Mouse (Mus musculus) heart, embryonic 12.5 days (tissue): ENCODE measurements around the gene Lkaaear1. TPM values are rescaled to one million over a fixed set of nuclear protein-coding genes. Genes with fewer than 3 reads are reported as not detected.

Experiments
- ATAC-seq: fragments of 200-750 bp; cut with Nextera tagmentation; 2 replicates; pipeline ENCODE4 v1.8.0; 2017; ENCODE audit warnings: moderate TSS enrichment, moderate library complexity; ENCODE audit not compliant: insufficient number of reproducible peaks, low FRiP score
- H3K27ac ChIP-seq: fragments of 300-500 bp; sonication (generic); 2 replicates; pipeline ENCODE4 v1.5.1; 2016; ENCODE audit warnings: mild to moderate bottlenecking, moderate library complexity; ENCODE audit not compliant: poor library complexity, severe bottlenecking
- H3K27me3 ChIP-seq: fragments of 300-500 bp; sonication (generic); replicated peaks from 2 replicates; pipeline ENCODE4 v1.6.1; 2016; ENCODE audit warnings: mild to moderate bottlenecking, moderate library complexity
- H3K36me3 ChIP-seq: fragments of 300-500 bp; sonication (generic); 2 replicates; pipeline ENCODE4 v1.6.1; 2016; ENCODE audit warnings: mild to moderate bottlenecking, moderate library complexity
- H3K4me1 ChIP-seq: fragments of 300-500 bp; sonication (generic); replicated peaks from 2 replicates; pipeline ENCODE4 v1.6.1; 2016; ENCODE audit warnings: mild to moderate bottlenecking
- H3K4me2 ChIP-seq: fragments of 300-500 bp; sonication (generic); 2 replicates; pipeline ENCODE4 v1.6.1; 2016; ENCODE audit warnings: mild to moderate bottlenecking, moderate library complexity
- H3K4me3 ChIP-seq: fragments of 300-500 bp; sonication (generic); 2 replicates; pipeline ENCODE4 v1.5.1; 2016; ENCODE audit warnings: mild to moderate bottlenecking
- H3K9ac ChIP-seq: fragments of 300-500 bp; sonication (generic); 2 replicates; pipeline ENCODE4 v1.6.1; 2016; ENCODE audit warnings: mild to moderate bottlenecking, moderate library complexity
- H3K9me3 ChIP-seq: fragments of 300-500 bp; sonication (generic); replicated peaks from 2 replicates; pipeline ENCODE4 v1.6.1; 2016; ENCODE audit warnings: mild to moderate bottlenecking, moderate library complexity
- WGBS: fragments of 180-500 bp; shearing (Covaris S2); methylation state at CpG from one replicate; pipeline ENCODE4 v1.1.7; 2016; 5-methylcytosine and 5-hydroxymethylcytosine counted together
- polyA plus RNA-seq: library from polyadenylated mRNA; unstranded; fragments of >200 nt; fragmentation: Nextera tagmentation; extraction: Ambion mirVana; gene quantifications from 2 replicates; pipeline ENCODE4 v1.2.1, GENCODE M21; 2016

The Lkaaear1 gene
- polyA plus RNA-seq, 1 experiment from 2014 or later: not detected

DNA sequence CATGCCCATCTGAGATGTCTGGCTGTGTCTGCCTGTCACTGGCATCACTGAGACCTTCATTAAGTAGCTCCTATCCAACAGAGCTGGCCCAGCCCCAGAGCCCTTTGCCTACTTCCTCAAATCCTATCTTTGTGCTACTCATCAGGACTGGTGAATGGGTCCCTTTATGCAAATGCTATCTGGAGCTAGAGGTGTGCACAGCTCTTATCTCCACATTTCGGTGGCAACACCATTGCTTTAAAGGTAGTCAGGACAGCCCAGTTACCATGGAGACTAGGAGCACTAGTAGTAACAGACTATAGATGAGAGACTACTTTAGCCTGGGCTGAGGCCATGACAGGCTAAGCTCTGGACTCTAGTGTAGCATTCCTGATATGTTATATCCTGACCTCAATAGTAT is 13.5 kb downstream of the Lkaaear1 start:
- H3K9ac ChIP-seq: no peak overlapping the region
- no peak for ATAC-seq
- peaks cover 10% of the 10 kb centered on the region for H3K4me1 ChIP-seq
- no peaks in the 10 kb centered on the region for H3K9me3 ChIP-seq
- H3K4me3 ChIP-seq: no peak overlapping the region
- no peak overlapping the region for H3K27ac ChIP-seq
- H3K36me3 ChIP-seq: peaks cover 30% of the 10 kb centered on the region
- no peaks in the 10 kb centered on the region for H3K27me3 ChIP-seq
- 54% methylated on average over 1 of the region's 1 CpGs for WGBS
- H3K4me2 ChIP-seq: no peak overlapping the region

DNA sequence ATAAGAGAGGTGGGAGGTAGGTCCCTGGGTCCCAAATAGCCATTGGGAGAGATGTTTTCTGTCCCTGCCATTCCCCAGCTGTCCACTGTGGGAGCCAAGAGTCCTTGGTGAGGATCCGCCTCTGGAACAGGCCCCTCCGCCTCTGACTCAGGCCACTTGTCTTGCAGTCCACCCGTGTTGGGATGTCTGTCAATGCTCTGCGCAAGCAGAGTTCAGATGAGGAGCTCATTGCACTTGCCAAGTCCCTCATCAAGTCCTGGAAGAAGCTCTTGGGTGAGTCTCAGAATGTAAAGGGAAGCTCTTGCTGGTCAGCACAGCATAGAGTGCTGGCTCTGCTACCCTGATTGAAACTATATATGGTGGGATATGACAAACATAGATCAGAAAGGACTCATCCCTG is 14.9 kb downstream of the Lkaaear1 start:
- Histone ChIP-seq H3K27ac (no peak overlapping the region), H3K27me3 (no peaks in the 10 kb centered on the region), H3K9me3 (no peaks in the 10 kb centered on the region), H3K36me3 (peaks cover 20% of the 10 kb centered on the region), H3K4me2 (no peak overlapping the region), H3K4me3 (no peak overlapping the region), H3K9ac (no peak overlapping the region), H3K4me1 (peaks cover 7% of the 10 kb centered on the region)
- ATAC-seq: no peak
- 56% methylated on average over 4 of the region's 4 CpGs for WGBS

DNA sequence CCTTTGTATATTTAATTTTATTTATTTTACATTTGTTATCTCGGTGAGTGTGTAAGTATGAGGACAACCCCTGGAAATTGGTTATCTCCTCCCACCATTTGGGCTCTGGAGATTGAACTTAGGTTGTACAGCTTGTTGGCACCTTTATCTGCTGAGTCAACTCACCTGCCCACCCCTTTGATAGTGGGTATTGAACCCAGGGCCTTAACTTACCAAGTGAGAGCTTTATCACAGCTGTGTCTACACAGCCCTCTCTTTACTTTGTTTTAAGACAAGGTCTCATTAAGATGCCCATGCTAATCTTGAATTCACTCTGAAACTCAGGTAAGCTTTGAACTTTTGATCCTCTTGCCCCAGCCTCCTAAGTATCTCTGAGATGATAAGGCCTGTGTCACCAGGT is 16.3 kb downstream of the Lkaaear1 start:
- peaks cover 8% of the 10 kb centered on the region; the same call in 1 of the 2 replicates for H3K36me3 ChIP-seq
- H3K9ac ChIP-seq: no peak overlapping the region
- H3K4me3 ChIP-seq: no peak overlapping the region
- no peak overlapping the region for H3K27ac ChIP-seq
- peaks cover 15% of the 10 kb centered on the region for H3K4me1 ChIP-seq
- H3K27me3 ChIP-seq: no peaks in the 10 kb centered on the region
- no peak for ATAC-seq
- WGBS: 71% methylated on average over 1 of the region's 1 CpGs
- no peak overlapping the region for H3K4me2 ChIP-seq
- H3K9me3 ChIP-seq: no peaks in the 10 kb centered on the region

DNA sequence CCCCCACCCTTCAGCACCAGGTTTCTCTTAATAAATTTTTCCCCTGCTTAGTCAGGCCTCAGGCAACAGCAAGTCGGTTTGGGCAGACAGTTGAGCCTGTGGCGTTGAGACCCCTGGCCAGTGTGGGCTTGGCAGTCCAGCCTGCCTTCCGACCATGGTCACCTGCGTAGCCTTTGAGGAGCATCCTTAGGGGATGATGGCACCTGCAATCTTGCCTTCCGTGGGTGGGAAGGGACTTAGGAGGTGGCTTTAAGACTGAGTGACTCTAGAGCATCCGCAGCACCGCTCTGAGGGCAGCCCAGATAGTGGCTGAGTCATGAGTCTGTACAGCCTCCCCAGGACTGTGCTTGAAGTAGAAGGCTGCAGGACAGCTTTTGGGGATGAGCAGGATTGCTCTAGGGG is 17.5 kb downstream of the Lkaaear1 start:
- H3K9me3 ChIP-seq: no peaks in the 10 kb centered on the region
- H3K36me3 ChIP-seq: peaks cover under 1% of the 10 kb centered on the region; the same call in 1 of the 2 replicates
- peak overlapping the region; percentile 24; the same call in 1 of the 2 replicates for H3K27ac ChIP-seq
- ATAC-seq: peak; percentile 38
- 20% methylated on average over 7 of the region's 7 CpGs for WGBS
- H3K9ac ChIP-seq: peak overlapping the region; percentile 89
- H3K4me3 ChIP-seq: peak overlapping the region; percentile 77
- H3K4me2 ChIP-seq: peak overlapping the region; percentile 88
- H3K27me3 ChIP-seq: no peaks in the 10 kb centered on the region
- H3K4me1 ChIP-seq: peaks cover 20% of the 10 kb centered on the region

DNA sequence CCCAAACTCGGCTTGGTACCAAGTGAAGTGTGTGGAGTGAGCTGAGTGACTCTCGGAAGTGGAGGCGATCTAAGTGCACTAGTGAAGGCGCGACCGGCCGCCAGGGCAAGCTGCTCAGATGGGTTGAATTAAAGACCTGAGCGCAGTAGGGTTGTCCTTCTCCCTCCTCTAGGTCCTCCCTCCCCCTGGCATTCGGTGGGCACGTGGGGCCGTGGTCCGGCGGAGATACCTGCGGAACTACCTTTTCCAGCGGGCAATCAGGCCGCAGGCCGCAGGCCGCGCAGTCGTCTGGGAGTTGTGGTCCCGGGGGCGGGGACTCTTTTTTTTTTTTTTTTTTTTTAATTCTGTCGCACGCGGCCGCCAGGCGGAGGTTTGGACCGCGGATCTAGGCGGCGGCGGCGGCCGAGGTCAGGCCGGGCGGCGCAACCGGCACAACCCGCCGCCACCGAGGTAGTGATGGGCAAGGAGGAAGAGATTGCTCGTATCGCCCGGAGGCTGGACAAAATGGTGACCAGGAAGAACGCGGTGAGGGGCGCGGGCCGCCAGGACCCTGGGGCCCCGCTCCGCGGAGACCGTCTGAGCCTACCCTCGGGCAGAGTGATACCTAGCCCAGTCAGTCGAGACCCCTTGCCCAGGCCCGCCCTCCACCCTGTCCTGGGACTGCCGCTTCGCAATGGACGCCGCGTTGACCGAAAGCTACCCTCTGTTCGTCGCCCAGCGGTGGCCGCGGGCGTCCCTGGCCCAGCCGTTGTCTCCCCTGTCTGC is 18.1 kb downstream of the Lkaaear1 start, which contains the start of gene Tcea2:
TSS of gene Tcea2 (plus strand) at position 360 of the 765 bp plus-strand sequence.
- under 1% methylated on average over 68 of the region's 69 CpGs for WGBS
- Histone ChIP-seq H3K9ac (peak within 1 kb of the TSS; percentile 89), H3K4me1 (peaks cover 26% of the 10 kb centered on the region), H3K27me3 (0 out of 2 replicates have a peak, but pooled peaks cover 3% of the 10 kb centered on the region), H3K4me3 (peak within 1 kb of the TSS; percentile 77), H3K9me3 (no peaks in the 10 kb centered on the region), H3K4me2 (peak within 1 kb of the TSS; percentile 88), H3K36me3 (no peaks in the 10 kb centered on the region), H3K27ac (peak within 1 kb of the TSS; percentile 24)
- ATAC-seq: peak; percentile 26

DNA sequence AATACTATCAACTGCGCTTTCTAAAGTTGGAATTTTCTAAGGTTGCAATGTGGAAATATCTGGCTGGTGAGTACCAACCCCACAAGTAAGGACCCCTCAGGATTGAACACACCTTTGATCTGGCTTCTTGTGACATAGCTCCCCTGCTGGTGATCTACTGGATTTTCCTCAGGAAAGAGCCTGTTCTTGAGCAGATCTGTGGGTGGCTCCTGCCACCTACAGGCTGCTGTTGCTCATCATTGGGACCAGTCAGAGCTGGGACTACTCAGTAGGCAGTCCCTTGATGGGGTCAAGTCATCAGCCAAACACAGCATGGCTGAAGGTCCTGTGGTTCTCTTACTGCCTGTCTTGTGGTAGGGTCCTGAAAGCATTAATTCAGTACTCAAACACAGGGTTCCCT is 19.5 kb downstream of the Lkaaear1 start:
- WGBS: 28% methylated on average over 1 of the region's 1 CpGs
- Histone ChIP-seq H3K4me2 (no peak overlapping the region), H3K9me3 (no peaks in the 10 kb centered on the region), H3K9ac (no peak overlapping the region), H3K27me3 (peaks cover 16% of the 10 kb centered on the region), H3K27ac (no peak overlapping the region), H3K36me3 (no peaks in the 10 kb centered on the region), H3K4me3 (no peak overlapping the region), H3K4me1 (peaks cover 29% of the 10 kb centered on the region)
- peak; percentile 52; the same call in 1 of the 2 replicates for ATAC-seq

DNA sequence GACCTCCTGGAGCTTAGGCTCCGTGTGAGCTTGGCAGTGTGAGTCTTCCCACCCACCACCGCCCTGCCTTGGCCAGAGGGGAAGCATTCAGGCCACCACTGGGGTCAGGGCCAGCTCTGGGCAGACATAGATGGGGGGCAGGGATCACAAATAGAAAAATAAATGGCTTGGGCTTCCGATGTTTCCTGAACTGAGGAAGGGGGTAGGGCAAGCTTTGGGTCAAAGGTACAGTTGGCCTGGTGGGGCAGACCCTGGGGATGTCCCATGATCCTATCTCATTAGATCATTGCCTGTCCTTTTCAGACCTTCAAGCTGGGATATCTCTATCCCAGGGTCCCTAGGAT is 20.5 kb downstream of the Lkaaear1 start:
- H3K4me2 ChIP-seq: no peak overlapping the region
- H3K9ac ChIP-seq: 0 out of 2 replicates have a peak overlapping the region, but pooled peaks have one; percentile 12
- H3K9me3 ChIP-seq: no peaks in the 10 kb centered on the region
- no peak for ATAC-seq
- peak overlapping the region; percentile 24; the same call in 1 of the 2 replicates for H3K27ac ChIP-seq
- H3K36me3 ChIP-seq: no peaks in the 10 kb centered on the region
- peaks cover 27% of the 10 kb centered on the region for H3K27me3 ChIP-seq
- H3K4me3 ChIP-seq: no peak overlapping the region
- H3K4me1 ChIP-seq: peaks cover 32% of the 10 kb centered on the region
- 32% methylated on average over 3 of the region's 3 CpGs for WGBS

DNA sequence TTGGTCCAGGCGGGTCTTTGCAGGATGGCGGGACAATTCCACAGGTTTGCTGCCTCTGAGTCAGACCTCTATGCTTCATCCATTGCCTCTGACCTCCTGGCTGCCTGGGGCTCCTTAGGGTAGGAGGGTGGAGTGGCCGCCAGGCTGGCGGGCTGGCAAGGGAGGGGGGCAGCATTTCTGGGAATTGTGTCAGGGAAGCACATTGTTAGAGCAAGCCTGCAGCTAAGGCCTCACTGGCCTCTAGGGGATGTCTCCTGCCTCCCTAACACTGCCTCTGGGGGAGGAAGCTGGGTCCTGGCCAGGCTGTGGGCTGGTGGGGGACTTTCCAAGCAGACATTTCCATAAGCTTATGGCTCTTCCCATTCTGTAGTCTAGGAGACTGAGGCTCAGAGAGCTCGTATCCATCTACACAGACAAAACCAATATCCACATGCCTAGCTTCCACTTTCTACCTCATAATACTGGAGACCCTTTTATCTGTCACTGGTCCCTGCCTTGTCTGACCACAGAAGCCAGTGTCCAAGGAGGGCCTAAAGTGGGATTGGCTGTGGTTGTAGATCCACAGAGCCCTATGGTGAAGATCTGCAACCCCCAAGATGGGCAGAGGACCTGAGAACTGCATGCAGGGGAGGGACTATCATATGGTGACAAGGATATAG is 21.0 kb downstream of the Lkaaear1 start:
- H3K4me3 ChIP-seq: no peak overlapping the region
- H3K4me2 ChIP-seq: no peak overlapping the region
- no peaks in the 10 kb centered on the region for H3K9me3 ChIP-seq
- WGBS: 66% methylated on average over 5 of the region's 5 CpGs
- 0 out of 2 replicates have a peak overlapping the region, but pooled peaks have one; percentile 12 for H3K9ac ChIP-seq
- no peaks in the 10 kb centered on the region for H3K36me3 ChIP-seq
- no peak for ATAC-seq
- peaks cover 32% of the 10 kb centered on the region for H3K4me1 ChIP-seq
- H3K27ac ChIP-seq: peak overlapping the region; percentile 24; the same call in 1 of the 2 replicates
- peaks cover 32% of the 10 kb centered on the region for H3K27me3 ChIP-seq

DNA sequence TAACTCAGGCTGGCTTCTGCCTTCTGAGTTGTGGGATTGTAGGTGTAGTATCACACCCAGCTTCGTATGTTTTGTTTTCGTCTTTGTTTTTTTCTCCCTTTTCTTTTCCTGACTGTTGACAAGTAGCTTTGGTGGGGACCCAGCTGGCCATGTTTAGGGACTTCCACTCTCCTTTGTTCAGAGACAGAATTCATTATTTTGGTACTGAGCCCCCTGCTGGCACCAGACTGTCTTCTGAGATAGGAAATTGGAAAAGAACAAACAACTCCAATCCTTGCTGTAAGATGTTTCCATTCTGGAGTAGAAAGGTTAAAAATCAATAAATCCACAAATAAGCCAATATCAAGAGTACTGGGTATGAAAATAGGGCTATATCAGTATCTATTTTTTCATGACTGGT is 21.8 kb downstream of the Lkaaear1 start:
- 30% methylated on average over 2 of the region's 2 CpGs for WGBS
- no peaks in the 10 kb centered on the region for H3K36me3 ChIP-seq
- no peak overlapping the region for H3K4me3 ChIP-seq
- H3K27me3 ChIP-seq: peaks cover 40% of the 10 kb centered on the region
- H3K4me1 ChIP-seq: peaks cover 35% of the 10 kb centered on the region
- no peak for ATAC-seq
- no peak overlapping the region for H3K9ac ChIP-seq
- H3K4me2 ChIP-seq: no peak overlapping the region
- peak overlapping the region; percentile 48; the same call in 1 of the 2 replicates for H3K27ac ChIP-seq
- no peaks in the 10 kb centered on the region for H3K9me3 ChIP-seq

DNA sequence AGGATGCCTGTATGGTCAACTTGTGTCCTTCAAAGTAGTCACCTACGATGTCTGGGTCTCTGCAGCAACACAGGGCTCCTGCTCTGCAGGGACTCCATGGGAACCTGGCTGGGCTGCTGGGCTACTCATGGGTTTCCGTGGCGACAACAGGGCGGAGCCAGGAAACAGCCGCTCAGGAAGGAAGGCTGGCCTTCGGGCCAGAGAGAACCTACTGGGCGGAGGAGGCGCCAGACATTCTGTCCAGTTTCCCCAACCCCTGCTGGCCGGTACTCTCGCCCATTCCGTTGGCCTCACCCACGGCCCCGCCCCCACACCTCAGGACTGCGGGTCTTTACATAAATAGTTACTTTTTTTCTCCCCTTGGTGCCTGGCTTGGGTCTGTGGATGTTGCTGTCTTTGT is 22.8 kb downstream of the Lkaaear1 start:
- H3K4me3 ChIP-seq: peak overlapping the region; percentile 25
- 2% methylated on average over 14 of the region's 14 CpGs for WGBS
- H3K27me3 ChIP-seq: peaks cover 49% of the 10 kb centered on the region
- no peaks in the 10 kb centered on the region for H3K36me3 ChIP-seq
- H3K9me3 ChIP-seq: no peaks in the 10 kb centered on the region
- ATAC-seq: peak; percentile 33
- H3K27ac ChIP-seq: peak overlapping the region; percentile 48; the same call in 1 of the 2 replicates
- H3K4me1 ChIP-seq: peaks cover 37% of the 10 kb centered on the region
- peak overlapping the region; percentile 53 for H3K9ac ChIP-seq
- H3K4me2 ChIP-seq: peak overlapping the region; percentile 65

DNA sequence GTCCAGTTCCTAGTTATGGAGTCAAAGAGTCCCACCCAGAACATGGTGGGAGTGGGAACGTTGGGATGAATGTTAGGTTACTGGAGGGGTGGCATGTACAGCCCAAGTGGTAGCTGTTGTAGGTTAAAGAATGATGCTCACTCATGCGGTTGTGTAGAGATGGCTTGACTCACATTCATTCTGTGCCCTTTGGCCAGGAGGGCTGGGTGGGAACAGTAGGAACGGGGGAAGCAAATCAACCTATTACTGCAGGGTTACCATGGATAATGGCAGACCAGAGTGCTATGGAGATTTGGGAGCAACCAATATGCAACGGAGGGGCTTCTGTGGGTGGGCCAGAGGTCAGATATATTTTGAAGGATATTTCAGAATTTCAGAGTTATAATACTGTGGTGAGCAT is 23.3 kb downstream of the Lkaaear1 start:
- H3K4me3 ChIP-seq: no peak overlapping the region
- H3K27me3 ChIP-seq: peaks cover 55% of the 10 kb centered on the region
- no peak overlapping the region for H3K27ac ChIP-seq
- no peaks in the 10 kb centered on the region for H3K36me3 ChIP-seq
- H3K9ac ChIP-seq: no peak overlapping the region
- 78% methylated on average over 4 of the region's 4 CpGs for WGBS
- H3K4me1 ChIP-seq: peaks cover 42% of the 10 kb centered on the region
- no peak for ATAC-seq
- no peaks in the 10 kb centered on the region for H3K9me3 ChIP-seq
- H3K4me2 ChIP-seq: peak overlapping the region; percentile 65
